Comparison of ENCODE assay signal across 22 mouse cellular contexts in the genomic region with DNA sequence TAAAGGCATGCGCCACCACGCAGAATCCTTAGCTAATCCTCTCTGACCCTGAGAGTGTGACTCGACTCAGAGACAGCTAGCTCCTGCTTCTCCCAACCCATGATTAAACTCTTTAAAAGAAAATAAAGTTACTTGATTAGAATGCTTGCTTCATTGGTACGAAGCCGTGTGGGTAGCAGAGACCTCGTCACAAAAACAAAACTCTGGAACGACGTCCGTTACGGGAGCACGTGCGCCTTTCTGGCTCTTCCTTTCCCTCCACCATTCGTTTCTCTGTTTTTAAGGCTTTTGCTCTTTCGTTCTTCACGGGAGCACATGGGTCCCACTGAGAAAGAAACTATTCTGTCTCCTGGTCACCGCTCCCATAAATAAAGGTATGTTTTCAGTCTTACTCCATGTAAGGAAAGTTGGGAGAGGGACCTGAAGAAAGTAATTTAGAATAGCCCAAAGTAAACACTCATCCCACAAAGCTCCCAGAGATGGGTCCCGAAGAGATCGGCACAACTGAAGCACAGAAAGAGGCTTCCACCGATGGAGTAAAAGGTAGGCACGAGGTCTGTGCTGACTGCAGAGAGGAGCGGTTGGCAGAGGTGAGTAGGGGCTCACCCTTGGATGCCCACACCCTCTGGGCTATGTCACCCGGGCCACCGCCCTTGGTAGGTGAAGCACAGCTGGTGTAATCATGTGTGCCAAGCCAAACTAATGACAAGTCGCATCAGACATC.
A peak's percentile ranks its signal among the peaks of the same experiment; 100 is the strongest.
DNase-seq lines count a peak whose midpoint lies in the region; ATAC-seq and TF ChIP-seq lines count a peak whose summit lies in the region.
"Had no signal": no experiment of that assay in that cellular context is flagged by ENCODE, and none has a peak within 500 bp of the region (broad histone marks: within the 10 kb centered on the region; RNA-seq: fewer than 3 reads in every experiment).

No protein-coding gene starts in this region.

- peak; percentile 26 for DNase-seq in kidney, postnatal 0 days (ENCODE audit: low spot score)
- no peak for DNase-seq in kidney, adult 18-20 months
- DNase-seq in spleen, postnatal 36 days (ENCODE audit: low spot score in 2 of 2): peak; percentile 44 to 51
- no peak for DNase-seq in spleen, postnatal 4 days (ENCODE audit: low spot score in 2 of 2)
- DNase-seq in Patski (ENCODE audit: low read depth, low spot score): peak; percentile 2
- DNase-seq in splenic B cell, adult 2 months (ENCODE audit: low read depth, low spot score): peak; percentile 59
- DNase-seq in cerebellum, postnatal 14 days: no peak
- DNase-seq: adrenal gland, adult 2 months; cerebellum, adult 18-20 months; forebrain, postnatal 0 days; gastrocnemius, postnatal 25 days; heart, postnatal 10 days; kidney, adult 8-10 months had no signal

- H3K4me3 ChIP-seq in kidney, postnatal 0 days (replicated peaks; ENCODE audit: low read depth, low read length): no peak overlapping the region
- H3K4me3 ChIP-seq: forebrain, embryonic 10.5 days; heart, embryonic 12.5 days; limb, embryonic 10.5 days; midbrain, embryonic 15.5 days; neural tube, embryonic 13.5 days had no signal

- H3K4me1 ChIP-seq in kidney, postnatal 0 days (replicated peaks; ENCODE audit: insufficient read depth, low read length): peaks cover 2% of the 10 kb centered on the region; the same call in 1 of the 2 replicates
- H3K4me1 ChIP-seq: heart, embryonic 12.5 days; midbrain, embryonic 15.5 days had no signal

- in situ Hi-C loops in Patski (cut with MboI; ENCODE audit: low pct_unique_long_range_greater_than_20kb): no loop called here

- no peaks in the 10 kb centered on the region for H3K9me3 ChIP-seq in kidney, postnatal 0 days (replicated peaks; ENCODE audit: low read length)
- H3K9me3 ChIP-seq: forebrain, embryonic 10.5 days; heart, embryonic 12.5 days; limb, embryonic 10.5 days; midbrain, embryonic 15.5 days; neural tube, embryonic 13.5 days had no signal

- peak; percentile 85 for ATAC-seq in kidney, postnatal 0 days (replicated peaks; ENCODE audit: low FRiP score, low read depth)
- no peak for ATAC-seq in Patski
- ATAC-seq: CD4-positive, CD25-positive, alpha-beta regulatory T cell, adult 4 months; forebrain, postnatal 0 days; lung, postnatal 0 days; midbrain, embryonic 15.5 days had no signal

- POLR2A ChIA-PET in Patski (lab: Charles Lee): no interaction called here

- no peak overlapping the region for H3K4me2 ChIP-seq in kidney, postnatal 0 days (ENCODE audit: low read length)
- H3K4me2 ChIP-seq: heart, embryonic 12.5 days had no signal

- TF ChIP-seq CTCF in kidney, postnatal 0 days (IDR thresholded peaks at IDR 0.05; ENCODE audit: low read depth): no peak
- no peak for TF ChIP-seq CTCF in Patski (IDR thresholded peaks at IDR 0.05)

- no peaks in the 10 kb centered on the region for H3K27me3 ChIP-seq in kidney, postnatal 0 days (ENCODE audit: insufficient read depth, low read length)
- no peaks in the 10 kb centered on the region for H3K27me3 ChIP-seq in Patski
- H3K27me3 ChIP-seq in splenic B cell, adult 2 months (ENCODE audit: control insufficient read depth, insufficient read depth, low read length, poor library complexity, severe bottlenecking): no peaks in the 10 kb centered on the region
- H3K27me3 ChIP-seq: midbrain, embryonic 15.5 days; neural tube, embryonic 13.5 days had no signal

- H3K9ac ChIP-seq in kidney, postnatal 0 days (ENCODE audit: low read depth, low read length): no peak overlapping the region
- H3K9ac ChIP-seq: forebrain, postnatal 0 days; heart, embryonic 12.5 days; midbrain, embryonic 15.5 days; neural tube, embryonic 13.5 days had no signal

- no peak overlapping the region for H3K27ac ChIP-seq in kidney, postnatal 0 days
- H3K27ac ChIP-seq: forebrain, embryonic 10.5 days; limb, embryonic 10.5 days; macrophage; midbrain, embryonic 15.5 days; neural tube, embryonic 13.5 days; stomach, postnatal 0 days had no signal

- WGBS in kidney, postnatal 0 days: 49% methylated on average over 24 of the region's 24 CpGs

- H3K36me3 ChIP-seq in kidney, postnatal 0 days (ENCODE audit: insufficient read depth, low read length): no peaks in the 10 kb centered on the region
- no peaks in the 10 kb centered on the region for H3K36me3 ChIP-seq in splenic B cell, adult 2 months (ENCODE audit: control insufficient read depth, insufficient read depth, low read length, poor library complexity, severe bottlenecking)
- H3K36me3 ChIP-seq: forebrain, embryonic 10.5 days; heart, embryonic 12.5 days; limb, embryonic 10.5 days; midbrain, embryonic 15.5 days; neural tube, embryonic 13.5 days had no signal

- CTCF ChIA-PET in Patski (lab: Charles Lee): interaction anchor here (1.6 kb wide), 1 partner anchor 9 kb away, joined by 3 read pairs; no protein-coding TSS in a partner anchor

Comparison
In these comparisons a context has a peak if more than half of its experiments do, and no peak if none do; other contexts are left out.
1. DNase-seq: peak in kidney, postnatal 0 days (single experiment), spleen, postnatal 36 days (2 of 2), Patski (single experiment) and splenic B cell, adult 2 months (single experiment); none in kidney, adult 18-20 months (single experiment), spleen, postnatal 4 days (0 of 2) and cerebellum, postnatal 14 days (0 of 2).